Mouse (Mus musculus) layer of hippocampus, postnatal 14 days (tissue): ENCODE results near the gene Hoxd13. TPM values are rescaled to one million over a fixed set of nuclear protein-coding genes. Genes with fewer than 3 reads are reported as not detected.

ENCODE experiments used
- DNase-seq, 2 experiments: peaks; one replicate each; pipeline ENCODE4 v3.0.0; 2021 to 2022; ENCODE audit warnings: low spot score in 2 of 2, mixed read lengths in 1 of 2
- total RNA-seq, 2 experiments: library from RNA; stranded (reverse); gene quantifications; 2 replicates each; pipeline ENCODE4 v1.2.3; 2021

Hoxd13 gene
- total RNA-seq, 2 experiments from 2014 or later: not detected

DNA sequence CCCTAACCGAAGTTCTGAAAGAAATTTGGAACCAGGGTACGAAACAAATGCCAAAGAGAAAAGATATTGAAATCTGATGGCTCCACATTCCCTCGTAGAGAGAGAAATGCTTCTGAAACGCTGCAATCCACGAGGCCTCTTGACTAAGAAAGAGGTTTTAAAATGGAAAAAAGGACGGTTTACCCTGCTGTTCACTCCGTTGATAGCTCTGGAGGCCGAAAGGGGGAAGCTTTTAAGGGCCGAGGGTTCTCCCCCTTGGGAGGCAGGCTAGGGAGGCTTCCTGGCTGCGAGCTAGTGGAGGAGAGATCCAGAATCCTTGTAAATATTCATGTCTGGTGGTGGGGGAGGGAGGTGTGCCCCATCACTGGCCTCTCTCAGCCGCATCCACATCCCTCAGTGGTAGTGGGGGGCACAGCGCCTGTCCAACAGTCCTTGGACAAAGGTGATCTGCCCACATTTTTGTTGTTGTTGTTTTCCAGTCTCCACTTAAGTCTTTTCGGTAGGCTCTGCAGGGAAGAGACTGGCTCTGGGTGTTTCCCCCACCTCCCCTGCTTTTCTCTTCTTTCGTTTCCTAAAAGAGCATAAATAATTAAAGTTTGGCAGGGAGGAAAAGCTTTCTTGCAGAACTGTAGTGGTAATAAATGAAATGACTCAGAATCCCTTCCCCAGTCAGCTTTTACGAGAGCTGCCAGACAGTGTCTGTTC lies 10.9 kb downstream of the Hoxd13 start, which contains the start of gene Hoxd11:
Gene Hoxd11 (plus strand): TSS at position 667 of the 705 bp plus-strand sequence.
- DNase-seq: no peak

DNA sequence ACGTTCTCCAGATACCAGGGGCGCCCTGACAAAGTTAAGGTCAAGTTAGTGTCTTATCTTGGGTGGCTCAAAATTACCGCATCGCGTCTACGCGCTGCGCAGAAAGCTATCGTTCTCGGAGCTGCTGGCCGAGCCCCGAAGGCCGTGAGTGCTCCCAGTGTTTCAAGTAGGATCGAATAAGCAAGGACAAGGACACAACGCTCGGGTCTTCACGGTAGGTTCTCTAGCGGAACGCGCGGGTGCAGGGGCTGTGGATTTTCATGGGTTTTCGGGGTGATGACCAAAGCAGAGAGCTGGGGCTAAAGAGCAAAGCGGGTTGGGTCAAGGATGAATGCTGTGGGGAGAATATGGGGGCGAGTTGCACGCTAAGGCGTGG lies 11.5 kb downstream of the Hoxd13 start:
- DNase-seq: no peak

DNA sequence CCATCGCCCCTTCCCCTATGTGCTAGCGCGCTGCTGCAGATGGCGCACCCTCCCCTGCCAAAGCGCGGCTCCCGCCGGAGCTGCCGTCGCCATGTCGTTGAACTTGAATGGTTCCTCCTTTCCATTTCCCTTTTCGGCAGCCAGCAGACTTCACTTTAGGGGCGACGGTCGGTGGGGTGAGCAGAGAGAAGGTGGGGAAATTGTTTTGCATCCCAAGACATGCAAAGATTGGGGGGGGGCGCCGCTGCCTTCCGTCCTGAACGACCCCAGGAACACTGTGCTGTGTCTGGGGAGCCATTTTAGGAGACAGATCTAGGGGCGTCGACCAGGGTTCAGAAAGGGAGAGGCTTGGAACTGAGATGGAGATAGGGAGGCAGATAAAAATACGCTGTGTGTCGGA lies 11.9 kb downstream of the Hoxd13 start:
- DNase-seq: no peak

DNA sequence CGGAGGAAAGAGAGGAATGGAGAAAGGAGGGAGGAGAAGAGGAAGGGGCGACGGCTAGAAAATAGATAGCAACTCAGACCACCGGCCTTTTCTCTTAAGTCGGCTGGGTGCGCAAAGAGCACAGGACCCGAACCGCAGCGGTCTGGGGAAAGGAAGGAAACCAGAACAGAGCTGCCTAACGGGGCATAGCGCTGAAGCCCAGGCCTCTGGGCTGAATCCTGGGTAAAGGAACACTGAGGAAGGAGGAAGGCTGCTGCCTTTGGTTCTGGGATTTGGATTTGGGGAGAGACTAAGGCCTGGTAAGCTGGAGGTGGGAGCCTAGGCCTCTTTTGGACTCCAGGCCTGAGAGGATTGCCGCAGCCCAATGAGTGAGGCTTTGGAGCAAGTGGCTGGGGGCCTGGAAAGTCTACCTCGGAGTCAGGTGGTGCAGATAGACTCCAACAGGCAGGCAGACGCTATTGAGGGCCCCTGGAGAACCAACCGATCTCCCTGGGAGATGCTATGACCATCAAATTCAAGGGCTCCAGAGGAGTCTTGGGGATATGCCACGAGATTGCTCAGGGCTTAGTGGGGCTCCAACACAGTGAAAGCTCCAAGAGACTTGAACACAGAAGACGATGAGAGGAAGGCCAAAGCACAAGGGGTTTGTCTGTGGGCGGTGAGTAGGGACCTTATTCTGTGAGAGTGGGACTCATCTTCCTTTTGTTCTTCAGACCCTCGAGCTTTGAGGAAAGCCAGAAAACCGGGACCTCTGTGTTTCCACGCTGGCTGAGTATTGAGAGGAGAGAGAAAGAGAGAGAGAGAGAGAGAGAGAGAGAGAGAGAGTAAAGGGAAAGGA lies 12.7 kb downstream of the Hoxd13 start:
- DNase-seq: no peak

DNA sequence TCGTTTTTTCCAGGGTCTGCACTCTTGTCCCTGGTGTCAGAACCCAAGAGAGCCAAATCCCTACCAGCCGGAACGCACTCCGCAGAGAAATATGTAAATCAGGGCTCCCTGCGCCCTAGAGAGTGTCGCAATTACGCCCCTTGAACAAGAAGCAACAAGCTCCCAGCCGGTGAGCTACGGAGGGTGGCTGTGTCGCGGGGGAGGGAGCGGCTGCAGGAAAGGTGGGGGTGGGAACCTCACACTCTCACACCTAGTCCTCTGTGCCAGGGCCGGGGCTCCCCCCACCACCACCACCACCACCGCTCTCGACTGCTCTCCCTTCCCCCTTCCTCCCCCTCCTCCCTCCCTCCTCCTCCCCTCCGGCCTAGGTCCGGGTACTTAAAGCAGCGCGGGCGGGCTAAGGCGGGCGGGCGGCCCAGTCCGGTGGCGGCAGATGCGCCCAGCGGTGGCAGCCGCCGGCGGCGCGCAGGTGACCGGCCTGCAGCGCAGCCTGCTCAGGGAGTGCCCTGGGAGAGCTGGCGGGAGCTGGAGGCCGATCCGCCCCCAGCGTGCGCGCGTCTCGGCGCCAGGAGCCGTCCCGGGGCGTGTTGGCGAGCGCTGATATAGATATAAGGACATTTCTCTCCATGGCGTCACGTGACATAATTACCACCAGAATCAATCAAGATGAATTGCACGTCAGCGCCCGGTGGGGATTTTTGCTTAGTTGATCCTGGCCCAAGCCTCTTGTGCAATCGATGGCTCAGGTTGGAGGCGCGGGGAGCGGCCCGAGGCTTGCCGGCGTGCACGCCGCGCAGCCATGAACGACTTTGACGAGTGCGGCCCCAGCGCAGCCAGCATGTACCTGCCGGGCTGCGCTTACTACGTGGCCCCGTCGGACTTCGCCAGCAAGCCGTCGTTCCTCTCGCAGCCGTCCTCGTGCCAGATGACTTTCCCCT lies 13.8 kb downstream of the Hoxd13 start:
- DNase-seq: no peak

DNA sequence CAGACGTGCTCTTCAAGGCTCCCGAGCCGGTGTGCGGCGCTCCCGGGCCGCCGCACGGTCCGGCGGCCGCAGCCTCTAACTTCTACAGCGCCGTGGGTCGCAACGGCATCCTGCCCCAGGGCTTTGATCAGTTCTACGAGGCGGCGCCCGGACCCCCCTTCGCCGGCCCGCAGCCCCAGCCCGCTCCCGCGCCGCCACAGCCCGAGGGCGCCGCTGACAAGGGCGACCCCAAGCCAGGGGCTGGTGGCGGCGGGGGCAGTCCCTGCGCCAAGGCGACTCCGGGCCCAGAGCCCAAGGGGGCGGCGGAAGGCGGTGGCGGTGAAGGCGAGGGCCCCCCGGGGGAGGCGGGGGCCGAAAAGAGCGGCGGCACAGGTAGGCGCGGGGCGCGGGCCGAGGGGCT lies 14.7 kb downstream of the Hoxd13 start:
- DNase-seq: no peak

DNA sequence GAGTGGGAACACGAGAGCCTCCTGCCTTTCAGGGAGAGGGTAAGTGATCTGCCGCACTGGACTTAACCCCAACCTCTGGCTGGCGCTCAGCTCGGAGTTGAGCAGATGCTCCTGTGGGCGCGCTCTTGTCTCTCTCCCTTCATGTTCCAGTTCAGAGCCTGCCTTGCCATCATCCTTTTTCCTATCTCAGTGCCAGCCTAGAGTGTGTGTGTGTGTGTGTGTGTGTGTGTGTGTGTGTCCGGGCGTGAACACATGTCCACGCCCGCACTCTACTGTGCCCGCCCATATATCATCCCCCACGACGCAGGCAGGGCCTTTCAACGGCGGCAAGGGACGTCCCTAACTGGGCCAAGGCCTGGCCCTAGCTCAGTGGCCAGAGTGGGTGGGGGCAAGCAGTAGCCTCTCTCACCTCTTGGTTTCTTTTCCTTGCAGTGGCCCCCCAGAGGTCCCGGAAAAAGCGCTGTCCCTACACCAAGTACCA lies 15.4 kb downstream of the Hoxd13 start:
- no peak for DNase-seq

DNA sequence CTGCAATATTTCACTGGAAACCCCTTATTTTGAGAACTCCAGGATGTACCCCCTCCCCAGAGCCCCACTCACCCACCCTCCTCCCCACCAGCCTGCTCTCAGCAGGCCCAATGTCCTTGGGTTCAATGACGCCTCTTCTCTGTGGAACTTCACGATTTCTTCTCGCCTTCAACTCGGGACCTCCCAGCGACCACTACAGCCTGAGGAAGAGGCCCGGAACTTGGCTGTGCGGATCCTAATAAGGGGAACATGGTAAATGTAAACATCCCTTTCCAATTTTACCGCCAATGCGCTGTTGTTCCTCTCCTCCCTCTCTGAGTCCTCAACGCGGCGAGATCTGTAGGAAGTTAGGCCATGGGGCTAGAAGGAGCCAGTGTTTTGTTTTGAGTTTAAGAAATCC lies 16.0 kb downstream of the Hoxd13 start:
- DNase-seq: no peak

DNA sequence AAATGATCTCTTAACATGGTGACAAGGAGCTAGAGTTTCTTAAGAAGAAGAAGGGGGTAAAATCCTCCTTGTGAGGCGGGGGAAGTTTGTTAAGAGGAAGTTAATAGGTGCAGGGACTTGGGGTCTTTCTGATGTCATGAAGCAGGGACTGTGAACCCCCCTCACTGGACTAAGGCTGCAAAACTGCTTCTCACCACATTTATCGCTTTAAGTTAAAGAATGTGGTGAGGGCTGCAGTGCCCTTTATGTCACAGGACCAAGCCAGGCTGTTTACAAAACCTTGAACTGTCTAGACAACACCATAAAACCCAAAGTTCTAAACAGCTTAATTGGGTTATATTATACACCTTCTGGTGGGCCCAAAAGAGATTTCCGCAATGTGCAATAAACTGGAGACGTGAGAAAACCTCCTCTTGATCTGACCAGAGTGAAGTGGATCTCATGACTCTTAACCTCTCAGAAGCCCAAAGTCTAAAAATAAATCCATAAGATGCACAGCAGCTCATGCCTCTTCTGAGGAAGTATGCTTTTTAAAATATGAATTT lies 17.0 kb downstream of the Hoxd13 start:
- no peak for DNase-seq

DNA sequence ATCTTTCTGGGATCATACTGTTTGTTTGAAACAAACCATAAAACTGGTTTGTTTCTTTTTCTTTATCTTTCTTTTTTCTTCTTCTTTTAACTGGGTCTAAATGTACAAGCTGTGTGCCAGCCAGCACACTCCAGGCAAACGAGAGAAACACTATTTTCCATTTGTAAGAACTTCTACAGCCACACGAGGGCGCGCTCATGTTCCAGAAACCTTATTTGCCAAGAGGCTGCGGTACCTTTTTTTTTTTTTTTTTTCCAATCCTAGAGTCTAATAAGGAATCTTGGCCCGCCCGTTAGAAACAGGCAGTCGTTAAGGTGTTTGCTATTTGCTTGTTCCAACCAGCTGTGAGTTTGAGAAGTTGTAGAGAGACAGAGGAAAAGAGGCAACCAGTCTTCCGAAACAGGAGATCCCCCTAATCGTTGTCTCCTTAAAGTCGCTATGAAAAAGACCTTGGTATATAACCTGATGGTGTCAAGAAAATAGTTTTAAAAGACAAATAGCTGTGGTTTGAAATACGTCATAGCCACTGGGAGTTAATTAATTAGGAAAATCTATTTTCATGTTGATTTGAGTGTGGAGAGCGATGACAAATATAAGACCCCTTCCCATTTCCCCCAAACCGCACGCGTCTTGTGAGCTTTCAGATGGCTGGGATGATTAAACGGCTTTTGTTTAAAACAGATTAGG lies 18.3 kb downstream of the Hoxd13 start:
- peak; percentile 44 to 52 for DNase-seq

DNA sequence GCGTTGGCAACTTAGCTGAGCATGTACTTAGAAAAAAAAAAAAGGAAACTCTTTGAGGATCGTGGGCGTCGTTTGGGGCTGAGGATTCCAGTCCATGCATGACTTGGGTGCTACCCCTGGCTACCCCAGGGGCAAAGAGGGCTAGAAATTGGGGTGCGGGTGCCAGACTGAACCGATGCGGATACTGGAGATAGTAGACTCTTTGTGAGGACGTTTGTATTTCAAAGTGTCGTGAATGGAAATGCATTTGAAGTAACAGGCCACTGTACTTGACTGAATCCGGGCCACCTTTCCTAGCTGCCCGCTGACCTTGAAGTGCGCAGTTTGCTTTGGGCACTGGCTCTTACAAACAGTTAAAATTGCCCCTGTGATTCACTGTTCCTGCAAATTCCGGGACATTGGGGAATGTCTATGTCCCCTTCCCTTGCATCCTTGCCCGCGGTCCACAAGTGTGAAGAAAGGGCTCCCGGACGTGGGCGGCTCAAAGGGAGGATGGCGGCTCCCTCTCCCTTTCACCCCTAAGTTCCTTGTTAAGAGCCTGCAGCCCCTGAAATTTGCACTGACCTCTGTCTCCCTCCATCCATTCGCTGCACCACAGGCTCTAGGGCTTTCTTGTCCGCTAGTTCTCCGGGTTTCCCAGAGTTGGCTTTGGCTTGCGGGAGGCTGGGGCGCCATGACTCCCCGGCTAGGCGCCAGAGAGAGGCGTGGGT lies 19.0 kb downstream of the Hoxd13 start:
- DNase-seq: no peak

DNA sequence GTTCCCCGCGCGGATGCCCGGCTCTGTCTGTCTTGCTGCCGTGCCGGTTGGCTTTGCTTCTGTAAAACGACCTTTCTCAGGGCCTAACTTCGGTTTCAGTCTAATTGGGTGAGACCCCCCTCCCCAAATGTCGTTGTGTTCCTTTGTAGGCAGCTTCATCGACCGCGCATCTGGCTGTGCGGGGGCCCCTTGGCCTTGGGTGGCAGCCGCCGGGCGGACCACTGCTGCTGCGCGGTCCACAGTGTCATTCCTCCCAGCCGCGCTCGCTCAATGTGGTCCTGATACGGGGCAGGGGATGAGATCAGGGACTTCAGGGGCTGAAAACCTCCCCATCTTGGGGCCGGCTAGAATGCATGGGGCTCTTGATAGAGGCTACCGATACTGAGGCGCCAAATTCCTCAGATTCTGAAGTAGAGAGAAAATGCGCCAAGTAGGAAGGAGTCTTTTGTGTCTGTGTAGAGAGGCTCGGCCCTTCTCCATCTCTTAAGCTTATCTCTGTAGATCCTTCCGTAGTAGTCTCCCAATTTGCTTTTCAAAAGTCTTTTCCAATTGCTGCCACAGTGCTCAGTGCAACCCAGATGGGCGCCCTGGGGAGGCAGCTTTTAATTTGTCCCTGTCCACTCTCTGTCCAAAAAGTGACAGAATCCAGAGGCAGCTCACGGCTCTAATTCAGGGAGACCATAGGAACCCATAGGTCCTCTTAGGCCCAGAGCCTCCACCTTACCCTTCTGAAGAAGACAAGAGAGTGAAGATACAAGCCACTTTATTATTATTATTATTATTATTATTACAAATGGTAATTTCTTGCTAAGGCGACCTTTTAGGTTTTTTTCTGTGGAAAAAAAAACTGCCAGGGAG lies 19.8 kb downstream of the Hoxd13 start:
- no peak for DNase-seq

DNA sequence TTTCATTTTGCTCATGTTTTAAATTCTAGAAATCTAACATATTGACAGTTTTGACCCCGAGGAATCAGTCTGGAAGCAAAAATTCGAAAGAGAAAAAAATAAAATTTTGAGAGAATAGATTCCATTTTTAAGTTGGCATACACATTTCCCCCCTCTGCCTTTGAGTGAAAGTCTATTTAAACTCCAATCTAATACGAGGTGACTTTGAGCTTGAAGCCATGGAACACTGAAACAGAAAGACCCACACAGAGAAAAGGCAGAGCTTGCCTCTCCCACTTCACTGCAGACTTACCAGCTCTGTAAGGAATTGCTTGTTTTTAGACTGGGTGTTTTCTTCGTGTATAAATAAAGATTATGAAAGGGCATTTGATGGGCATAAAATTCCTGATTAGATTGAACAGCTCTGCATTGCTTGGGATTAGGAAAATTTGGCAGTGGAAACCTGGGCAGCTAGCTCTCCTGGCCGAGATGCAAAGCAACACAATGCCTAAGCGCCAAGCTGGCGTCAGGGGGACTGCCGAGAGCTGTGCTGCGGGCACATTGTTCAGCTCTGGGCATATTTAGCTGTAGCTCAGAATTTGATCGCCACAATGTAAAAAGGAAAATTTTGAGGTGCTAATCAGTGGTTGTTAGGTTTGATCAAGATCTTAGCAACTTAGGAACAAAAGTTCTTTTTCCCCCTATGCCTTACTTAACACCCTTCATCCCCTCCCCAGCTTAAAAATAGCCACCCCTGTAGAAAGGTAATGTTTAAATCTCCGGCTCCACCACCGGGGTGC lies 20.9 kb downstream of the Hoxd13 start:
- DNase-seq: no peak

DNA sequence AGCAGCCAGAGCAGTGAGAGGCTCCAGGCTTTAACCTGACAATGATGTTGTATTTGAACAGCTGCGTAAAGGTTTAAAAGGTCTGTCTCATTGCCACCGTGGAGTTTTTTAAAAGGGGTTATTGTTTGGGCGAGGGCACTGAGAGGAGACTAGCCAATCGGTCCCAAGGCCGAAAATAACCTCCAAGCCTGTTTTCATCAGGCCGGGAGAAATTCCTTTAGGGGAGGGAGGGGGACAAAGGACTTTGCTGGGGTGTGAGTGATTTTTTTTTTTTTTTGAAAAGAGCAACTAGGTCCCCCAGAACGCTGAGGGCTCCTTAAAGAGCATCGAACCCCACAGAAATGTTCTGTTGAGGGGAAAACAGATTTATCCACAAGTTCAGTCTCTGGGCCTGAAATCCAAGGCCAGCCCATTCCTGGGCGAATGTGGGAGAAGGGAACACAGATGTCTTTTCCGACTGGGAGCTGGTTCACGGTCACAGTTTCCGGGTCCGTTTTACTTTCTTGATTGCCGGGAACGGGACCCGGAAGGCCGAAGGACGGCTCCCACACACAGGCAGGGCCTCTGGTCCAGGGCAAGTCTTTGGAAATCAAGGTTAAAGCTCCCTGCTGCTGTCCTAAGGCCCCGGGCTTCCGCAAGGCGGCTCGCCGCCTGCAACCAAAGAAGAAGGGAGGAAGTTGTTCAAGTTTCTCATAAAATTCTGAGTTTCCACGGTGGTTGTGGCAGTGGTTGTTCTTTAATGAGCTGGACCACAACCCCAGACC lies 21.6 kb downstream of the Hoxd13 start:
- DNase-seq: no peak

DNA sequence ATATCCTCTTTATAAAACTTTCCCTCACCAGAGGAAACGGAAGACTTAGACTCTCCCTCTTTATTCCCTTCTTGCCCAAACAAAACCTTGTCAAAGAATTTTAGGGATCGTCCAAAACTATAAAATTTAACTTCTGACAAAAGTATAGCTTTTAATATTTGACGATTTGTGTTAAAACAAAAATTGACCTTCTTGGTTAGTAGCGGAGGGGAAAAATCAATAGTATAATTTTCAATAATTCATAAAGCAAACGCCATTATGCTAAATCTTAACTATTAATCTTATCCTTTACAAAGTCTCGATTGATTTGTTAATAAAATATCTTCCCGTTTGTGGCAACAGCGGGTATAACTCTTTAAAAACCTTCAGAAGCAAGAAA lies 22.2 kb downstream of the Hoxd13 start:
- no peak for DNase-seq

DNA sequence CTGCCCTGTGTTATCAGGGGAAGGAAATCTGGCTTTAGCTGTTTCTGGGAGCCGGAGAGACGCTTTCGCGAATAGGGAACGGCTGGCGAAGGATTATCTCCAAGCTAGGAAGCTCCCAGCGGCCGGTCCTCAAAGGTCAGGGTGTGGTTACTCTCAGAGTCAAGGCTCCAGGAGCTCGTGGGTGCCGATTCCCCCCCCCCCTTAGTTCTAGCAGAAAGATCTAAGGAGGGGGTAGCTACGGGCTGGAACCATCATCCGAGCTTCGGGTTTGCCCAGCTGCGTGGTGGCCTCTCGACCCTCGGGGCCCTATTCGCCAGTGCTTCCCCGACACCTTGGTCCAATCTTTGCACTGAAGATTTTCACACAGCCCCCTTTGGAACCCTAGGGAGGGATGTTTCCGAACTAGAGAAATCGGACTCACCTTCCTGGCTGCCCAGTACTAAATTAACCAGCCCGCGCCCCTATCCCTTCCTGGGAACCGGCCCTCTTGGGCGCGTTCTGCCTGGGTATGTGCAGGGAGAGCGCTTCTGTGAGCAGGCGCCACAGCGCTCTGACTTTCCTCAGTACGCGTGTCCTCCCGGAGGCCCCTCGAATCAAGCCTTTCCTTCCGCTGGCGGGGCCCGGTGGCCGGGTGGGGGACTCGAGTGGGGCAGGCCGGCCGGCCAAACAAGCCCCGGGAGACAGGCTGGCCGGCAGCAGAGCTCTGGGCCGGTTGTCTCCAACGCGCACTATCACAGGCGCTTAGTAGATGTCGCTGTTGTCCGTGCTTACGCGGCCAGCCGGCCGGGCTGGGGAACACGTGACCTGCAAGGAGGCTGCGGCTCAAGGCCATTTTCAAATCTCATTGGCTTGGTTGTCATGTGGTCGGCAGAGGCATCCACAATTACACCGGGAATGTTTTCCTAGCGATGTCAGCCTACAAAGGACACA lies 23.2 kb downstream of the Hoxd13 start, which contains the start of gene Hoxd10:
Gene Hoxd10 (plus strand): TSS at position 903 of the 930 bp plus-strand sequence.
- DNase-seq: no peak
